Mouse (Mus musculus) thymus, adult 2 months (tissue): ENCODE data around the gene Actr5. TPM values are rescaled to one million over a fixed set of nuclear protein-coding genes. Genes with fewer than 3 reads are reported as not detected.

Experiments used
- DNase-seq: peaks from one replicate; pipeline ENCODE4 v3.0.0; 2021
- H3K27ac ChIP-seq: fragments of 200-500 bp; 2 replicates; pipeline ENCODE4 v1.5.1; 2012; ENCODE audit warnings: low read length, control low read depth; ENCODE audit not compliant: control insufficient read depth, insufficient read depth
- H3K27me3 ChIP-seq: fragments of 200-500 bp; 2 replicates; pipeline ENCODE4 v1.6.1; 2012; ENCODE audit warnings: mild to moderate bottlenecking, low read length, moderate library complexity, mixed read lengths; ENCODE audit not compliant: control insufficient read depth, insufficient read depth
- H3K36me3 ChIP-seq: fragments of 200-500 bp; 2 replicates; pipeline ENCODE4 v1.6.1; 2012; ENCODE audit warnings: mild to moderate bottlenecking, low read length, moderate library complexity; ENCODE audit not compliant: control insufficient read depth, insufficient read depth
- H3K4me1 ChIP-seq: fragments of 200-500 bp; replicated peaks from 2 replicates; pipeline ENCODE4 v1.6.1; 2012; ENCODE audit warnings: low read length; ENCODE audit not compliant: control insufficient read depth, insufficient read depth
- H3K4me3 ChIP-seq: fragments of 200-500 bp; 2 replicates; pipeline ENCODE4 v1.5.1; 2012; ENCODE audit warnings: mild to moderate bottlenecking, low read length, control low read depth, moderate library complexity; ENCODE audit not compliant: control insufficient read depth, insufficient read depth
- CTCF ChIP-seq: fragments of 200-500 bp; IDR thresholded peaks from 2 replicates; pipeline ENCODE4 v1.5.1; 2012; ENCODE audit warnings: mild to moderate bottlenecking, control low read depth, low read length, moderate library complexity, borderline replicate concordance; ENCODE audit not compliant: control insufficient read depth, poor library complexity, insufficient read depth; ENCODE audit errors: extremely low read depth
- POLR2A ChIP-seq: fragments of 200-500 bp; IDR thresholded peaks from 2 replicates; pipeline ENCODE4 v1.6.1; 2012; ENCODE audit warnings: mild to moderate bottlenecking, low read length, control low read depth, moderate library complexity; ENCODE audit not compliant: control insufficient read depth, poor library complexity, insufficient read depth; ENCODE audit errors: extremely low read depth
- WGBS: fragments of 180-500 bp; shearing (Covaris S2); methylation state at CpG from one replicate; pipeline ENCODE4 v1.1.7; 2018; 5-methylcytosine and 5-hydroxymethylcytosine counted together
- polyA plus RNA-seq: library from polyadenylated mRNA; depleted of rRNA; stranded (reverse); fragments of >200 nt; gene quantifications from 2 replicates; pipeline ENCODE4 v1.2.3, GENCODE M21; 2012

Actr5 gene
- polyA plus RNA-seq, 1 experiment = 24.8 TPM

- 0 out of 2 replicates have a peak, but pooled peaks cover 4% of the 10 kb centered on the region for H3K4me1 ChIP-seq
- no peak overlapping the region for H3K4me3 ChIP-seq
- TF ChIP-seq POLR2A (no peak), CTCF (no peak)
- H3K27me3 ChIP-seq = no peaks in the 10 kb centered on the region
- H3K36me3 ChIP-seq = no peaks in the 10 kb centered on the region
- DNase-seq = no peak
- 51% methylated on average over 6 of the region's 6 CpGs for WGBS
- no peak overlapping the region for H3K27ac ChIP-seq
These were observed 34.1 kb downstream of the Actr5 start for GRCm38 (mm10) chr2:158658822-158659221.

- TF ChIP-seq CTCF = no peak
- TF ChIP-seq POLR2A = no peak
These were observed 34.7 kb downstream of the Actr5 start for GRCm38 (mm10) chr2:158659346-158659745.

GRCm38 (mm10) chr2:158665098-158665497, 40.4 kb downstream of the Actr5 start, which contains the start of gene Ppp1r16b:
Ppp1r16b (plus strand) TSS chr2:158665398.
- WGBS = 79% methylated on average over 4 of the region's 4 CpGs
- Histone ChIP-seq H3K4me3 (no peak within 1 kb of the TSS), H3K27ac (peak within 1 kb of the TSS; percentile 51), H3K36me3 (no peaks in the 10 kb centered on the region), H3K4me1 (peaks cover 30% of the 10 kb centered on the region), H3K27me3 (no peaks in the 10 kb centered on the region)
- TF ChIP-seq CTCF = no peak
- no peak for TF ChIP-seq POLR2A
- no peak for DNase-seq

More at GRCm38 (mm10) chr2:158659346-158659745, 34.7 kb downstream of the Actr5 start:
- no peak for DNase-seq
- 91% methylated on average over 3 of the region's 3 CpGs for WGBS
- Histone ChIP-seq H3K36me3 (no peaks in the 10 kb centered on the region), H3K4me1 (0 out of 2 replicates have a peak, but pooled peaks cover 4% of the 10 kb centered on the region), H3K27me3 (no peaks in the 10 kb centered on the region), H3K4me3 (no peak overlapping the region), H3K27ac (no peak overlapping the region)

GRCm38 (mm10) chr2:158666071-158666800, 41.5 kb downstream of the Actr5 start:
- Histone ChIP-seq H3K36me3 (no peaks in the 10 kb centered on the region), H3K4me3 (peak overlapping the region; percentile 92; the same call in 1 of the 2 replicates), H3K27ac (peak overlapping the region; percentile 85), H3K4me1 (peaks cover 39% of the 10 kb centered on the region), H3K27me3 (no peaks in the 10 kb centered on the region)
- no peak for TF ChIP-seq POLR2A
- WGBS = 26% methylated on average over 13 of the region's 13 CpGs
- peak; percentile 68 for DNase-seq

- Histone ChIP-seq H3K27me3 (no peaks in the 10 kb centered on the region), H3K36me3 (no peaks in the 10 kb centered on the region), H3K27ac (peak overlapping the region; percentile 99), H3K4me1 (peaks cover 40% of the 10 kb centered on the region), H3K4me3 (peak overlapping the region; percentile 92)
- TF ChIP-seq CTCF (0 out of 2 replicates have a peak, but pooled peaks have one; percentile 25), POLR2A (peak; percentile 96)
- WGBS = under 1% methylated on average over 46 of the region's 47 CpGs
- DNase-seq = peak; percentile 85
These were observed 42.5 kb downstream of the Actr5 start for GRCm38 (mm10) chr2:158667022-158667670.

GRCm38 (mm10) chr2:158667671-158668432, 43.2 kb downstream of the Actr5 start:
- Histone ChIP-seq H3K4me1 (peaks cover 46% of the 10 kb centered on the region), H3K27ac (peak overlapping the region; percentile 99), H3K36me3 (no peaks in the 10 kb centered on the region), H3K27me3 (no peaks in the 10 kb centered on the region), H3K4me3 (peak overlapping the region; percentile 92)
- no peak for TF ChIP-seq CTCF
- no peak for TF ChIP-seq POLR2A
- under 1% methylated on average over 54 of the region's 54 CpGs for WGBS
- DNase-seq = peak; percentile 76
